Mouse (Mus musculus) right cerebral cortex, adult 18-20 months (tissue): ENCODE measurements at regions not wholly inside any gene's neighbourhood (a gene's known extent, or its start where the extent isn't known, plus 50 kb on each side); places are given as distances from the start of the nearest gene placed in this dataset.

ENCODE experiments used
- DNase-seq: peaks from one replicate; pipeline ENCODE4 v3.0.0; 2022; ENCODE audit warnings: mixed read lengths

DNA sequence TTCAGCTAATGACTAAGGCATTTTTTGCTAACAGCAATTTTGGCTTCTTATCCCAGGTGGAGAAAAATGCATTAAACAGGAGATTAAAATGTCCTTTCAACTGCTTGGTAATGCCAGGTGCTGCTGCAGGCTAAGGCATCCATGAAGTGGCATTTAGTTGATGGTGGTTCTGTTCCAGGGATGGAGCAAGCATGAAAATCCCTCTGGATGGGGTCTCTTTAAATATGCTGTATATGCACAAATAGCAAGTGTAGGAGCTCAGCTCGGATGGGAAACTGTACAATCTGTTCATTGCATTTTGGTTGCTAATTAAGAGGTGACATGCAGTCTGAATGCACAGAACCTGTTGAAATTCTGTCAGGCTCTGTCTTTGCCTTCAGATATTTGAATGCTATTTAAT lies 723.0 kb upstream of the Mef2c start:
- peak; percentile 1 for DNase-seq
